Mouse (Mus musculus): ENCODE results near the gene Tbx4. TPM values are rescaled to one million over a fixed set of nuclear protein-coding genes. Genes with fewer than 3 reads are reported as not detected.

Tbx4 gene
- polyA plus RNA-seq (2015; fragmentation: Illumina TruSeq; extraction: RNeasy Lipid Tissue Mini Kit (QIAGEN cat#74804); ENCODE audit: low read depth, low replicate concordance): 0.24 TPM

DNA sequence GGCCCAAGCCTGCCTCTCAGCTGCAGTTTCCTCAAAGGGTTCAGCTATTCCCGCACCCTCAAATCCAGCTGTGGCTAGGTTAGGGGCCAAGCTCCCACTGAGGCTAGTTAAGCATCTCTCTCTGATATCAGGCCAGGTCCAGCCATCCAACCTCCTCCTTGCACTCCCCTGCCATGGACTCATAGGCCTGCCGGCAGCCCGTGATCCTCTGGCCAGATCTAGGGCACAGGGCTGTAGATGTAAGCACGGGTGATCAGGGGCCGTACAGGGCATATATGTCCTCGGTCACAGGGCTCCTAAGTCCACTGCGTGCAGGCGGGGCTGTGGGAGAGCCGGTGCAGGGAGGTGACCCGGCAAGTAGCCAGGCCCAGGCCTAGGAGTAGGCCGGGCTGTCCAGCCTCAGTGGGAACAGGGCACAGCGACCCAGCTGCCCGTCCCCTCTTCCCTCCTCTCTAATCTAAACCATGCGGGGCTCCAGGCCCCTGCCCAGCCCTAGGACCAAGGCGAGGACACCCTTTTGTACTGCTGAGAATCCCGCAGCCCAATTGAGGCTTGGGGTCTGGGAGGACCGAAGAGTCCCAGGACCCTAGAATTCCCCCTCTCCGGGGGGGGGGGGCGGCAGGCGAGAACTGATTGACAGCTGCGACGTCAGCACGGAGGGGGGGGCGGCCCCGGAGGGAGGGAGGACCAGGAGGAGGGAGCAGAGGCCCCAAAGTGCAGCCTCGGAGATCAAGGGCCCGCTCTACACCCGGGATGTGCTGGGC, at the start of gene Tbx4:
TSS of gene Tbx4 (plus strand) at position 758 of the 764 bp plus-strand sequence.

DNA sequence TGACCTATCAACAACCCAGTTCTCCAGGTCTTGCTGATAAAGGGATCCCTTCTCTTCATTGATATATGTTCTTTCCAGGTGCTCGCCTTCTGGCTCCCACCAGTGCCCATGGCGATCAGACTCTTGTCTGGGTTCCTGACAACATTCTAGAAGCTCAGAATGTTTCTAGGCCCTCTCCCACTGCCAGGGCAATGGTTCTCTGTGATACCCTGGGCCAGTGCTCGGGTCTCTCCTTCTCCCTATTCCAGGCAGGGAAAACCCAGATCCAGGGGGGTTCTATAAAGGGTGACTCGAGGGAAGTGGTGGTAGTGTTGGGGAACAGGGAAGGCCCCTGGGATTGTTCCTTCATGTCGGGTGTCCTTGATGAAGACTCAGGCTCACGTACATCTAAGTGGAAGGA, 36.0 kb upstream of the Tbx4 start, which contains the start of gene Gm11444:
TSS of gene Gm11444 (minus strand) at position 101 of the 400 bp plus-strand sequence.

Other genes with a start within 250 kb of the Tbx4 start
- gene Tbx2, start 53.9 kb upstream of the Tbx4 start, polyA plus RNA-seq (2015; fragmentation: Illumina TruSeq; extraction: RNeasy Lipid Tissue Mini Kit (QIAGEN cat#74804); ENCODE audit: low read depth, low replicate concordance): 1.0 TPM
- gene Gm11444, start 36.1 kb upstream of the Tbx4 start, polyA plus RNA-seq (2015; fragmentation: Illumina TruSeq; extraction: RNeasy Lipid Tissue Mini Kit (QIAGEN cat#74804); ENCODE audit: low read depth, low replicate concordance): not detected

All from brain, adult 10 weeks (tissue).